Mouse (Mus musculus) liver, embryonic 11.5 days (tissue): Measurements from ENCODE around the gene Tsnaxip1. TPM values are rescaled to one million over a fixed set of nuclear protein-coding genes. Genes with fewer than 3 reads are reported as not detected.

Experiments used
- ATAC-seq: fragments of 200-750 bp; cut with Nextera tagmentation; replicated peaks from 2 replicates; pipeline ENCODE4 v1.8.0; 2017; ENCODE audit warnings: moderate number of reproducible peaks, mild to moderate bottlenecking, moderate TSS enrichment, moderate library complexity; ENCODE audit not compliant: low FRiP score
- DNase-seq: peaks from one replicate; pipeline ENCODE4 v3.0.0-alpha.2; 2017; ENCODE audit warnings: low spot score
- H3K27ac ChIP-seq: fragments of 300-500 bp; sonication (generic); 2 replicates; pipeline ENCODE4 v1.5.1; 2014; ENCODE audit warnings: mild to moderate bottlenecking, low read depth, low read length, control low read depth
- H3K27me3 ChIP-seq: fragments of 300-500 bp; sonication (generic); replicated peaks from 2 replicates; pipeline ENCODE4 v1.6.1; 2014; ENCODE audit warnings: low read length, mixed read lengths; ENCODE audit not compliant: control insufficient read depth, insufficient read depth
- H3K36me3 ChIP-seq: fragments of 300-500 bp; sonication (generic); 2 replicates; pipeline ENCODE4 v1.6.1; 2014; ENCODE audit warnings: mild to moderate bottlenecking, low read length, moderate library complexity, mixed read lengths; ENCODE audit not compliant: control insufficient read depth, insufficient read depth
- H3K4me1 ChIP-seq: fragments of 300-500 bp; sonication (generic); replicated peaks from 2 replicates; pipeline ENCODE4 v1.6.1; 2014; ENCODE audit warnings: low read length, mixed read lengths; ENCODE audit not compliant: control insufficient read depth, insufficient read depth
- H3K4me2 ChIP-seq: fragments of 300-500 bp; sonication (generic); 2 replicates; pipeline ENCODE4 v1.6.1; 2014; ENCODE audit warnings: mild to moderate bottlenecking, control low read depth, moderate library complexity
- H3K4me3 ChIP-seq: fragments of 300-500 bp; sonication (generic); 2 replicates; pipeline ENCODE4 v1.5.1; 2014; ENCODE audit warnings: low read depth, low read length, control low read depth
- H3K9ac ChIP-seq: fragments of 300-500 bp; sonication (generic); 2 replicates; pipeline ENCODE4 v1.6.1; 2014; ENCODE audit warnings: low read depth, low read length, control low read depth
- H3K9me3 ChIP-seq: fragments of 300-500 bp; sonication (generic); 2 replicates; pipeline ENCODE4 v1.6.1; 2016; ENCODE audit warnings: low read length, inconsistent platforms, mixed read lengths; ENCODE audit not compliant: control insufficient read depth
- WGBS: fragments of 180-500 bp; shearing (Covaris S2); extraction: QIAGEN DNeasy Blood & Tissue Kit; methylation state at CpG from one replicate; pipeline ENCODE4 v1.1.7; 2014; 5-methylcytosine and 5-hydroxymethylcytosine counted together
- polyA plus RNA-seq: library from polyadenylated mRNA; unstranded; fragments of >200 nt; fragmentation: Nextera tagmentation; extraction: Ambion mirVana; gene quantifications from 2 replicates; pipeline ENCODE4 v1.2.1, GENCODE M21; 2014

Tsnaxip1 gene
- polyA plus RNA-seq, 1 experiment from 2014 or later = 0.12 TPM

DNA sequence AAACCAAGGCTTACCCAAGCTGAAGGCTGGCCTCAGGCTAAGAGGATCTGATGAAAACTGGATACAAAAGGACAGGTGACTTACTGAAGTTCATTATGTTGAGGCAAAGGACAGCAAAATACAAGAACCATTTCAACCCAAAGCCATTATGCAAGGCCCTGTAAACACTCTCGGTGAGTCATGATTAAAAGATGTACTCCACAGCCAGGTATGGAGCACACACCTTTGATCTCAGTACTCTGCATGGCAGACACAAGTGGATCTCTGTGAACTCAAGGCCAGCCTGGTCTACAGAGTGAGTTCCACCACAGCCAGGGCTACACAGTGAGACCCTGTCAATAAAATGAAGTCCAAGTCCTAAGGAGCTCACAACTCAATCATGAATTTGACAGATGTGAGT lies 31.7 kb upstream of the Tsnaxip1 start:
- Histone ChIP-seq H3K9ac (no peak overlapping the region), H3K36me3 (peaks cover 2% of the 10 kb centered on the region; the same call in 1 of the 2 replicates), H3K27ac (no peak overlapping the region), H3K4me2 (no peak overlapping the region), H3K9me3 (no peaks in the 10 kb centered on the region), H3K27me3 (no peaks in the 10 kb centered on the region), H3K4me3 (no peak overlapping the region), H3K4me1 (peaks cover 29% of the 10 kb centered on the region)
- DNase-seq (no peak), ATAC-seq (no peak)
- WGBS = 93% methylated on average over 1 of the region's 1 CpGs

DNA sequence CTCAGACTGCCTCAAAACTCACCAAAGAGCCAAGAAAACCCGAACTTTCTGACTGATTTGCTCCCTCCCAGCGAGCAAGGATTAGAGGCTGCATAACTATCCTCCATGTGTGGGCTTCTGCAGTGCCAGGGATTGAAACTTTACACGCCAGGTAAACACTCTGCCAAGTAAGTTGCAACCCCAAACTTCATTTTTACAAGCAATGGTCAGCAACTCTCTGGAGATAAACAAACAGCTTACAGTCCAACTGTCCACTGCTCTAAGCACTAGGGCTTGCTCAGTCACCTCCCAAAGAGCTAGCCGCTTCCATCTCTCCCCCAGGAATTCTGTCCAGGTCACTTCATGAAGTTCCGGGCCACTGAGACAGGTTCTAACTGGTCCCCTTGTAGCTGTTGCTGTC lies 29.1 kb upstream of the Tsnaxip1 start:
- H3K4me1 ChIP-seq = peaks cover 38% of the 10 kb centered on the region
- no peak overlapping the region for H3K4me3 ChIP-seq
- no peaks in the 10 kb centered on the region for H3K27me3 ChIP-seq
- peaks cover 2% of the 10 kb centered on the region; the same call in 1 of the 2 replicates for H3K36me3 ChIP-seq
- H3K27ac ChIP-seq = no peak overlapping the region
- WGBS = 93% methylated on average over 5 of the region's 5 CpGs
- H3K9ac ChIP-seq = 0 out of 2 replicates have a peak overlapping the region, but pooled peaks have one; percentile 9
- no peak for DNase-seq
- no peak for ATAC-seq
- H3K4me2 ChIP-seq = no peak overlapping the region
- no peaks in the 10 kb centered on the region for H3K9me3 ChIP-seq

- Histone ChIP-seq H3K27ac (peak overlapping the region; percentile 14), H3K9me3 (no peaks in the 10 kb centered on the region), H3K9ac (peak overlapping the region; percentile 13; the same call in 1 of the 2 replicates), H3K36me3 (peaks cover 2% of the 10 kb centered on the region; the same call in 1 of the 2 replicates), H3K4me1 (peaks cover 36% of the 10 kb centered on the region), H3K4me3 (no peak overlapping the region), H3K4me2 (peak overlapping the region; percentile 12; the same call in 1 of the 2 replicates), H3K27me3 (no peaks in the 10 kb centered on the region)
- no peak for DNase-seq
- ATAC-seq = no peak
- 62% methylated on average over 8 of the region's 8 CpGs for WGBS
Observed at GRCm38 (mm10) chr8:105799091-105799812, 28.3 kb upstream of the Tsnaxip1 start.

- Histone ChIP-seq H3K4me3 (no peak overlapping the region), H3K9me3 (no peaks in the 10 kb centered on the region), H3K27me3 (no peaks in the 10 kb centered on the region), H3K4me1 (peaks cover 32% of the 10 kb centered on the region), H3K9ac (peak overlapping the region; percentile 28), H3K4me2 (peak overlapping the region; percentile 52), H3K36me3 (peaks cover 6% of the 10 kb centered on the region; the same call in 1 of the 2 replicates), H3K27ac (peak overlapping the region; percentile 94)
- DNase-seq = no peak
- ATAC-seq = peak; percentile 94
- 68% methylated on average over 6 of the region's 6 CpGs for WGBS
Observed at GRCm38 (mm10) chr8:105801153-105801904, 26.2 kb upstream of the Tsnaxip1 start.

- DNase-seq = no peak
- no peak for ATAC-seq
- 90% methylated on average over 7 of the region's 7 CpGs for WGBS
- H3K9me3 ChIP-seq = no peaks in the 10 kb centered on the region
- no peaks in the 10 kb centered on the region for H3K27me3 ChIP-seq
- H3K4me3 ChIP-seq = no peak overlapping the region
- no peak overlapping the region for H3K9ac ChIP-seq
- peaks cover 3% of the 10 kb centered on the region; the same call in 1 of the 2 replicates for H3K36me3 ChIP-seq
- no peak overlapping the region for H3K27ac ChIP-seq
- peaks cover 21% of the 10 kb centered on the region for H3K4me1 ChIP-seq
- H3K4me2 ChIP-seq = no peak overlapping the region
Observed at GRCm38 (mm10) chr8:105804797-105805196, 22.7 kb upstream of the Tsnaxip1 start.

- H3K36me3 ChIP-seq = peaks cover 3% of the 10 kb centered on the region; the same call in 1 of the 2 replicates
- ATAC-seq = no peak
- no peaks in the 10 kb centered on the region for H3K9me3 ChIP-seq
- H3K4me3 ChIP-seq = no peak overlapping the region
- no peaks in the 10 kb centered on the region for H3K27me3 ChIP-seq
- peak overlapping the region; percentile 32; the same call in 1 of the 2 replicates for H3K27ac ChIP-seq
- DNase-seq = no peak
- peaks cover 18% of the 10 kb centered on the region for H3K4me1 ChIP-seq
- H3K4me2 ChIP-seq = no peak overlapping the region
- WGBS = 92% methylated on average over 3 of the region's 3 CpGs
- no peak overlapping the region for H3K9ac ChIP-seq
Observed at GRCm38 (mm10) chr8:105805346-105805745, 22.2 kb upstream of the Tsnaxip1 start.

GRCm38 (mm10) chr8:105805964-105806363 lies 21.6 kb upstream of the Tsnaxip1 start:
- no peaks in the 10 kb centered on the region for H3K9me3 ChIP-seq
- no peak overlapping the region for H3K4me3 ChIP-seq
- H3K4me2 ChIP-seq = no peak overlapping the region
- H3K4me1 ChIP-seq = peaks cover 19% of the 10 kb centered on the region
- no peak overlapping the region for H3K9ac ChIP-seq
- ATAC-seq (no peak), DNase-seq (no peak)
- no peaks in the 10 kb centered on the region for H3K27me3 ChIP-seq
- H3K27ac ChIP-seq = no peak overlapping the region
- H3K36me3 ChIP-seq = peaks cover 3% of the 10 kb centered on the region; the same call in 1 of the 2 replicates
- WGBS = 73% methylated on average over 1 of the region's 1 CpGs

DNA sequence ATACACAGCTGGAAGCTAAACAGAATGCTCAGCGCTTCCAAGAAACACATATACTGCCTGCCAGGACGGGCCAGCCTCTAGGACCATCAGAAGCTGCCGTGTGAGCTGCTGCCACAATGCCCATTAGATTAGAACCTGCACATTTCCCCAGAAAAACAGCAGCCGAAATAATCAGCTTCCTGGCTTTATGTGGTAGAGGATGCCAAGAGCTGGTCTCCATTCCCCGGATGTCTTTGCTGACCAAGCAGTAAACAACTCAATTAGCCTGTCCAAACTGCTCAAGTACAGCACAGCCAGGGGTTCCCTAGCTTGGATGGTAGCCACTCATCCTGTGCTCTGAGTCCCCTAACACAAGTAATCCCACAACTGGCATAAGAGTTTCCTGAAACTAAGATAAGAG lies 19.8 kb upstream of the Tsnaxip1 start:
- H3K27me3 ChIP-seq = no peaks in the 10 kb centered on the region
- H3K4me3 ChIP-seq = no peak overlapping the region
- 81% methylated on average over 5 of the region's 5 CpGs for WGBS
- peaks cover 10% of the 10 kb centered on the region; the same call in 1 of the 2 replicates for H3K36me3 ChIP-seq
- no peaks in the 10 kb centered on the region for H3K9me3 ChIP-seq
- peak overlapping the region; percentile 21; the same call in 1 of the 2 replicates for H3K27ac ChIP-seq
- H3K4me1 ChIP-seq = peaks cover 29% of the 10 kb centered on the region
- DNase-seq (no peak), ATAC-seq (no peak)
- no peak overlapping the region for H3K4me2 ChIP-seq
- no peak overlapping the region for H3K9ac ChIP-seq
